Mouse (Mus musculus): ENCODE measurements around the gene Gab2.

- TF ChIP-seq POLR2A (IDR thresholded peaks at IDR 0.05; ENCODE audit: borderline replicate concordance, extremely low read depth, low read depth, low read length) (no peak), CTCF (IDR thresholded peaks at IDR 0.05; ENCODE audit: insufficient read depth, low read length) (no peak)
Observed at GRCm38 (mm10) chr7:97306813-97307212, 225.4 kb downstream of the Gab2 start.
